Mouse (Mus musculus): ENCODE data around the gene Gm21885.

The Gm21885 gene

GRCm38 (mm10) chr11:94268761-94269160 lies 12.9 kb upstream of the Gm21885 start:
- no peak for DNase-seq (ENCODE audit: low spot score)

DNA sequence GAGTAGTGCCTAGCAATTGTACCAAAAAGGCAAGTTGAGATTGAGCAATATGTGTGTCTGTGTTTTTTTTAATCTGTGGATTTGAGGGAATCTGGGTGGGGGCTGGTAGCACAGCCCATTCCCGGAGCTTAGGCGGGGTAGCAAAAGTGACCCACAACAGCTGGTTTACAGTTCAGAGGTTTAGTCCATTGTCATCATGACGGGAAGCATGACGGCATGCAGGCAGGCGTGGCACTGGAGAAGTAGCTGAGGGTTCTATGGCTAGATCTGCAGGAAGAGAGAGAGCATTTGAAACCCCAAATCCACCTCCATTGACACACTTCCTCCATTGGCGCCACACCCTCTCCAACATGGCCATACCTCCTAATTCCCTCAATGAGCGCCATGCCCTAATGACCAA lies 11.8 kb upstream of the Gm21885 start:
- DNase-seq (ENCODE audit: low spot score), result no peak

- DNase-seq (ENCODE audit: low spot score), result no peak
Observed at GRCm38 (mm10) chr11:94271015-94271414, 10.7 kb upstream of the Gm21885 start.

GRCm38 (mm10) chr11:94272960-94273927 lies 8.4 kb upstream of the Gm21885 start:
- no peak for DNase-seq (ENCODE audit: low spot score)

- DNase-seq (ENCODE audit: low spot score), result no peak
Observed at GRCm38 (mm10) chr11:94274206-94274867, 7.3 kb upstream of the Gm21885 start.

GRCm38 (mm10) chr11:94275226-94275625 lies 6.4 kb upstream of the Gm21885 start:
- DNase-seq (ENCODE audit: low spot score), result no peak

- no peak for DNase-seq (ENCODE audit: low spot score)
Observed at GRCm38 (mm10) chr11:94275686-94276085, 6.0 kb upstream of the Gm21885 start.

DNA sequence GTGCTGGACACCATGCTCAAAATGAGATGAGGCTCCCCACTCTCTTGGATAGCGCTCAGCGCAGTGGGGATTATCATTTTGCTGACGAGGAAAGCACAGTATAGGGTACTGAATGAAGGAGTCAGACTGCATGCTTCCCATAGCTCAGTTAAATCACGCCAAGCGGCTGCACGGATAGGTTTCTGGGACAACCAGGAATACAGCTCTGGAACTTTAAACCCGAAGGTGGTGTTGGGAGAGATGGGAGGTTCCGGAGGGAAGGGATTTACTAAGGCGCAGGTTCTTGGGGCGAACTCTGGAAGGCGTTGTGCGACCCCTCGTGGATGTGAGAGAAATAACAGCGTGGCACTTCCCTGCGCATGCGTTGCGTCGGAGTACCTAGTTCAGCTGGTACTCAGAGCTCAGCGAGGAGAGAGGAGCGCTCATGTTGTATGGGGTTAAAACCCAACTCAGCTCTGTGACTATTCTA lies 4.8 kb upstream of the Gm21885 start:
- DNase-seq (ENCODE audit: low spot score), result peak; percentile 83

DNA sequence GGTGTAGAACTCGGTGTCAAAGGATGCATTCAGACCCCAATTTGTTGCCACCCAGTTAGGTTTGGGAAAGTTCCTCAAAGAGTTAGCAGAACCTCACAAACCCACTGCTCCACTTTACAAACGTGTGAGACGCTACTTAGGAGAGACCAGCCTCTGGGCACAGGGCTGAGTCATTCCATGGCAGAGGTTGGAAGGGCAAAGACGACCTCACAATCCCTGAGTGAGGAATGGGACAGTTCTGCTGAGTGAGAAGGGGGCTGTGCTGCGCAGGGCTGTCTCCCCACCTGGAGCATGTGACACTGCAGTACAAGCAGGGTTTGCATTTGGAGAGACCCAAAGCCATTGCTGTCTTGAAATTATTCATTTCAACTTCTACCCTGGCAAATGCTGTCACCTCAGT lies 618 bp downstream of the Gm21885 start:
- DNase-seq (ENCODE audit: low spot score), result no peak

- no peak for DNase-seq (ENCODE audit: low spot score)
Observed at GRCm38 (mm10) chr11:94283536-94284099, 1.9 kb downstream of the Gm21885 start.

DNA sequence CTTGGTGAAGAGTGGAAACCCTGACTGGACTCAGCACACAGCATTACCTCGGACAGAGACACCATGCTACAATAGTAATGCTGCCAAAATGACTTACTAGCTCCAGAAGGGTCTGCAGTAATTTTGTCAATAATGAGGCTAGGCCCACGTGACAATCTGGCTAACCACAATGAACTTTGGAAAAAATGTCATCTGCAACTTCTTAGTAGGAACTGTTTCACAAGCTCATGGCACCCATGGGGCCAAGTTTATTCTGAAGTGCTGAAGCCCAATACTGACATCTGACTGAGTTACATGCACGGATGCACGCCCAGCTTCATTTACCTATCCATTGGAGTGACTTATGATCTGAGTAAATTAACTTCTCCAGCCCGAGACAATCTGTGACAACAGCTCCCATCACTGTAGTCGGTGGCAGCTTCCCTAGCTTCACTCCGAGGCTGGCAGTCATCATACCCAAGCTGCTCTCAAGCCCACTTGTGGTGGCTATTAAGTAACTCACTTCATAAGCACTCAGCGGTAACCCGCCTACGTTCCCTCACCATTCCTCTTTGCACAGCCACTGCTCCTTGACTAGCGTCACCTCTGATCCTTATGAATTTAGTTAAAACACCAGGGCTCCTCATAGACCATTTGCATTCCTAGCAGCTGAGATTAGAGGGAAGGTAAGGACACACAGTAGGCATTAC lies 4.4 kb downstream of the Gm21885 start:
- DNase-seq (ENCODE audit: low spot score), result no peak

GRCm38 (mm10) chr11:94287105-94287504 lies 5.4 kb downstream of the Gm21885 start:
- no peak for DNase-seq (ENCODE audit: low spot score)

DNA sequence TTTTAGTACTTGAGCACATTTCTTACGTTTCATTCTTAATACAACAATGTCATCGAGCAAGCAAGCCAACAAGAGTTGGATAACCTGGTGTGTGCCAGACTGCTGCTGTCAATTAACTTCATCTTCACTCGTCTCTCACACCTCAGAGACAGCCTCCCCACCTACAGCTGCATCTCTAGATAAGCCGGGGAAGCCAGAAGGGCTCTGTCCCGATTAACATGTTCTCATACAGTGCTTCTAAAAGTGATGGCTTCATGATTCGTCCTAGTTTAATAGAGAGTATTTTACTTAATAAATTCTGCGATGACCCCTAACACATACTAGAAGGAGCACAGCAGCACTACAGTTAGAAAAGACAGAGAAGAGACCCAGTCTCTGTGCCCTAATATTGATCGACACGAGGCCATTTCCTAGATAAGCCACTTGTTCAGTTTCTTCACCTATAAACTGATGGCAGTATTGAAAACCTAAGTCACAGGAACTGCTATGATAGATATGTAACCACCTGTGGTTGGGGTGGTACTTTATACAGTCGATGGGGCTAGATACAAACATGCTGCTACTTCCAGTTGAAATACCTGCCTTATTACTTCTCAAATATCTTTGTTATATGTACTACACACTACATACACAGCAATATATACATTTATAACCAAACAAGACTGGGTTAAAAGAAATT lies 8.5 kb downstream of the Gm21885 start:
- DNase-seq (ENCODE audit: low spot score), result no peak

GRCm38 (mm10) chr11:94294996-94295845 lies 13.5 kb downstream of the Gm21885 start:
- DNase-seq (ENCODE audit: low spot score), result no peak

- DNase-seq (ENCODE audit: low spot score), result no peak
Observed at GRCm38 (mm10) chr11:94312733-94313132, 31.1 kb downstream of the Gm21885 start.

DNA sequence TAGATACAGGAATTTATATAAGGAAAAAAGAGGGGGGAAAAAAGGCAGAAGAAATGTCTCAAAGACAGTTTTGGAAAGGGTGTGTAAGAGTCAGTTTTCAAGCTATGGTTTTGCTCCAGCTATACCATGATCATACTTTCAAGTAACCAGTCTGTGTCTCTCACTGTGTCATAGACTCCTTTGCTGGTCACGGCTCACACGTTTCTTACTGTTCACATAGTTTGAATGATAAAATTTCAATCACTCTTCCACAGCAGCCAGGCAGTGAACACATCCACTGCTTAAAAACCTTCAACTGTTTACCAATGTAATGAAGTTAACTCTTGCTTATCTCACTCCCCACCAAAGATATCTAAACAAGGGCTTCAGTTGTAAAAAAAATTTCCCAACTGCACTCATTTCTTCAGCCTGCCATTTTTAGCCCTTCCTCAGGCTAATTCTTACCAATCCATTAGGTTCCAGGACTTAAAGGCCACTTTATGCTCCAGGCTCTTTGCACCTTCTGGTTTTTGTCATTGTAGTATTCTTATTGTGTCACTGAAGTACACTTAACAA lies 32.5 kb downstream of the Gm21885 start:
- no peak for DNase-seq (ENCODE audit: low spot score)

- no peak for DNase-seq (ENCODE audit: low spot score)
Observed at GRCm38 (mm10) chr11:94315308-94315707, 33.6 kb downstream of the Gm21885 start.

DNA sequence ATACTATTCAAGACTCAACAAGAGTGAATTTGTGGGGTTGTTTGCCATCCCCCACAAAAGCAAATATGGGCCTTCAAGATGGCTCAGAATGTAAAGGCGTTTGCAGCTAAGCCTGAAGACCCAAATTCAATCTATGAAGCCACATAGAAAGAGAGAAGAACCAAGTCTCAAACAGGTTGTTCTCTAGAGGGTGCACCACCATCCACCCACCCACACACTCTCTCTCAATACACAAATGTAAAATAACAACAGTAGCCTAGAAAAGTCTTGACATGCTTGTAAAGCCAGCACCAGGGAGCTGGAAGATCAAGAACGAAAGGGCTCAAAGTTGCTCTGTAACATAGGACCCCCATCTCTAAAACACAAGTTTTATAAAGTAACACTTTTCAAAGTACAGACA lies 34.9 kb downstream of the Gm21885 start:
- no peak for DNase-seq (ENCODE audit: low spot score)

- no peak for DNase-seq (ENCODE audit: low spot score)
Observed at GRCm38 (mm10) chr11:94317014-94317413, 35.3 kb downstream of the Gm21885 start.

DNA sequence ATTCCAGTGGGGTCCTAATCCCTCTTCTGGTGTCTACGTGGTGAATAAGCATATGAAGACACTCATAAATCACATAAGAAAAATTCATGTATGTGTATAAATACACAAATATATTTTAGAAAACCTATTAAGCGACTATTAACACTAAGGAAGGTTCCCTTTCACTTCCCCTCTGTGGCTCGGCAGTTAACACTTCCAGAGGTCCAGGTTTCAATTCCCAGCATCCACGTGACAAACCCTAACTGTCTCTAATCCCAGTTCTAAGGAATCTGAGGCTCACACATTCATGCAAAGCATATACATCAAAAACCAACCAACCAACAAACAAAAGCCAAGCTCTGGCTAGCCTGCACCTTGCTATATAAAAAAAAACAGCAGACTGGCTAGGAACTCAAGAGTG lies 35.8 kb downstream of the Gm21885 start:
- no peak for DNase-seq (ENCODE audit: low spot score)

Measured in layer of hippocampus, adult 9-10 months (tissue).